Mouse (Mus musculus) macrophage (primary cell): ENCODE measurements around the gene Snu13. TPM values are rescaled to one million over a fixed set of nuclear protein-coding genes. Genes with fewer than 3 reads are reported as not detected.

ENCODE experiments used
- H3K27ac ChIP-seq: fragments of 350-480 bp; formaldehyde crosslinking; 2 replicates; pipeline ENCODE4 v1.9.0; 2021
- H3K36me3 ChIP-seq: fragments of 350-480 bp; formaldehyde crosslinking; 2 replicates; pipeline ENCODE4 v1.9.0; 2021; ENCODE audit errors: inconsistent target
- H3K4me3 ChIP-seq: fragments of 350-480 bp; formaldehyde crosslinking; 2 replicates; pipeline ENCODE4 v1.9.0; 2021; ENCODE audit errors: inconsistent target
- H3K79me2 ChIP-seq: fragments of 350-480 bp; formaldehyde crosslinking; 2 replicates; pipeline ENCODE4 v1.9.0; 2021; ENCODE audit errors: inconsistent target
- WGBS: methylation state at CpG from one replicate; pipeline ENCODE4 v1.1.7; 2026; ENCODE audit warnings: inconsistent platforms; ENCODE audit not compliant: missing documents; 5-methylcytosine and 5-hydroxymethylcytosine counted together
- polyA plus RNA-seq: library from polyadenylated mRNA; stranded (reverse); fragments of 250-400 nt; gene quantifications from 3 replicates; pipeline ENCODE4 v1.2.4, GENCODE M21; 2018; ENCODE audit warnings: inconsistent platforms

Snu13 gene
- polyA plus RNA-seq, 1 experiment from 2014 or later: 90.6 TPM

- under 1% methylated on average over 53 of the region's 53 CpGs for whole genome bisulfite sequencing
- Histone ChIP-seq H3K79me2 (no peaks in the 10 kb centered on the region; the same call in 1 of the 2 replicates), H3K36me3 (no peaks in the 10 kb centered on the region), H3K27ac (no peak overlapping the region), H3K4me3 (peak overlapping the region; percentile 81)
Measured at GRCm38 (mm10) chr15:82016101-82016808, 31.1 kb downstream of the Snu13 start.

GRCm38 (mm10) chr15:82015392-82016100 lies 31.9 kb downstream of the Snu13 start:
- peak overlapping the region; percentile 81 for H3K4me3 ChIP-seq
- H3K27ac ChIP-seq: 0 out of 2 replicates have a peak overlapping the region, but pooled peaks have one; percentile 13
- no peaks in the 10 kb centered on the region; the same call in 1 of the 2 replicates for H3K79me2 ChIP-seq
- no peaks in the 10 kb centered on the region for H3K36me3 ChIP-seq
- 2% methylated on average over 39 of the region's 39 CpGs for WGBS

GRCm38 (mm10) chr15:82014745-82015391 lies 32.5 kb downstream of the Snu13 start:
- H3K27ac ChIP-seq: no peak overlapping the region
- H3K36me3 ChIP-seq: no peaks in the 10 kb centered on the region
- no peaks in the 10 kb centered on the region; the same call in 1 of the 2 replicates for H3K79me2 ChIP-seq
- H3K4me3 ChIP-seq: peak overlapping the region; percentile 81
- 22% methylated on average over 9 of the region's 9 CpGs for WGBS

GRCm38 (mm10) chr15:82011947-82012346 lies 35.5 kb downstream of the Snu13 start:
- WGBS: 92% methylated on average over 6 of the region's 6 CpGs
- H3K79me2 ChIP-seq: no peaks in the 10 kb centered on the region; the same call in 1 of the 2 replicates
- H3K4me3 ChIP-seq: no peak overlapping the region
- H3K36me3 ChIP-seq: no peaks in the 10 kb centered on the region
- no peak overlapping the region for H3K27ac ChIP-seq

GRCm38 (mm10) chr15:82004257-82004656 lies 43.1 kb downstream of the Snu13 start:
- Histone ChIP-seq H3K27ac (no peak overlapping the region), H3K36me3 (peaks cover 4% of the 10 kb centered on the region; the same call in 1 of the 2 replicates), H3K4me3 (no peak overlapping the region), H3K79me2 (no peaks in the 10 kb centered on the region)
- 93% methylated on average over 8 of the region's 8 CpGs for WGBS

- Histone ChIP-seq H3K79me2 (no peaks in the 10 kb centered on the region), H3K36me3 (peaks cover 24% of the 10 kb centered on the region; the same call in 1 of the 2 replicates), H3K27ac (no peak overlapping the region), H3K4me3 (no peak overlapping the region)
- 97% methylated on average over 6 of the region's 6 CpGs for WGBS
Measured at GRCm38 (mm10) chr15:81993992-81994391, 53.4 kb downstream of the Snu13 start.

- no peak overlapping the region for H3K4me3 ChIP-seq
- peaks cover 6% of the 10 kb centered on the region; the same call in 1 of the 2 replicates for H3K36me3 ChIP-seq
- no peaks in the 10 kb centered on the region for H3K79me2 ChIP-seq
- WGBS: 77% methylated on average over 7 of the region's 7 CpGs
- no peak overlapping the region for H3K27ac ChIP-seq
Measured at GRCm38 (mm10) chr15:81990549-81990948, 56.8 kb downstream of the Snu13 start.

Other genes with a start within 250 kb of the Snu13 start
- gene Tef, start 245.2 kb downstream of the Snu13 start, polyA plus RNA-seq: 18.9 to 44.0 TPM (median 23.6 TPM) in 3 replicates
- gene Tob2, start 188.8 kb downstream of the Snu13 start, polyA plus RNA-seq: 14.3 to 21.9 TPM (median 18.5 TPM) in 3 replicates
- 24.7 to 37.1 TPM (median 25.5 TPM) in 3 replicates for gene Phf5a, start 175.7 kb downstream of the Snu13 start, polyA plus RNA-seq
- 94.9 to 124 TPM (median 116 TPM) in 3 replicates for gene Aco2, start 175.3 kb downstream of the Snu13 start, polyA plus RNA-seq
- gene Polr3h, start 121.4 kb downstream of the Snu13 start, polyA plus RNA-seq: 4.7 to 14.4 TPM (median 4.7 TPM) in 3 replicates
- gene Csdc2, start 110.8 kb downstream of the Snu13 start, polyA plus RNA-seq: 0.10 TPM in 1 of 3 replicates, not detected in the others
- gene Pmm1, start 86.7 kb downstream of the Snu13 start, polyA plus RNA-seq: 10.2 to 15.5 TPM (median 14.8 TPM) in 3 replicates
- not detected in 3 replicates for gene 1700029P11Rik, start 67.1 kb downstream of the Snu13 start, polyA plus RNA-seq
- 8.4 to 21.0 TPM (median 15.0 TPM) in 3 replicates for gene Xrcc6, start 59.8 kb downstream of the Snu13 start, polyA plus RNA-seq
- 15.4 to 32.2 TPM (median 24.8 TPM) in 3 replicates for gene Desi1, start 13.7 kb downstream of the Snu13 start, polyA plus RNA-seq
- gene 4930407I10Rik, start 11.6 kb upstream of the Snu13 start, polyA plus RNA-seq: not detected in 3 replicates
- not detected in 3 replicates for gene Mei1, start 22.4 kb upstream of the Snu13 start, polyA plus RNA-seq
- gene Ccdc134, start 80.3 kb upstream of the Snu13 start, polyA plus RNA-seq: 6.6 to 13.4 TPM (median 7.9 TPM) in 3 replicates
- 41.2 to 100 TPM (median 69.4 TPM) in 3 replicates for gene Srebf2, start 99.6 kb upstream of the Snu13 start, polyA plus RNA-seq
- not detected in 3 replicates for gene Shisa8, start 165.2 kb upstream of the Snu13 start, polyA plus RNA-seq
- 0.09 TPM in 1 of 3 replicates, not detected in the others for gene Tnfrsf13c, start 176.8 kb upstream of the Snu13 start, polyA plus RNA-seq
- 0.32 to 3.8 TPM (median 0.76 TPM) in 3 replicates for gene Cenpm, start 197.2 kb upstream of the Snu13 start, polyA plus RNA-seq
- gene 1500009C09Rik, start 204.8 kb upstream of the Snu13 start, polyA plus RNA-seq: not detected in 3 replicates
- gene Sept3, start 227.3 kb upstream of the Snu13 start, polyA plus RNA-seq: 0.17 TPM in 1 of 3 replicates, not detected in the others